Mouse (Mus musculus) inflammation-experienced regulatory T-cells, adult 6 months (primary cell): ENCODE measurements around the gene Rabggta. TPM values are rescaled to one million over a fixed set of nuclear protein-coding genes. Genes with fewer than 3 reads are reported as not detected.

Experiments used
- ATAC-seq: one replicate; pipeline ENCODE4 v1.8.0; 2017
- polyA plus RNA-seq, 3 experiments: library from polyadenylated mRNA; unstranded; fragments of 100-300 nt; shearing (Covaris generic); gene quantifications; one replicate each; pipeline ENCODE4 v1.2.1; 2017

Rabggta gene
- 10 to 100 TPM; 40.8 to 75.9 (median 62.1) TPM for polyA plus RNA-seq

- ATAC-seq = peak; percentile 60
Measured at GRCm38 (mm10) chr14:55721700-55722437, at the start of gene Rabggta. Gene Rabggta, minus strand, starts transcription at chr14:55722263.

GRCm38 (mm10) chr14:55769087-55769703 lies 47.1 kb upstream of the Rabggta start:
- no peak for ATAC-seq

GRCm38 (mm10) chr14:55768555-55768954 lies 46.5 kb upstream of the Rabggta start:
- no peak for ATAC-seq

GRCm38 (mm10) chr14:55767519-55768414 lies 45.7 kb upstream of the Rabggta start:
- ATAC-seq = peak; percentile 76

GRCm38 (mm10) chr14:55765696-55766095 lies 43.6 kb upstream of the Rabggta start, which contains the start of gene Ltb4r1:
Gene Ltb4r1, plus strand, starts transcription at chr14:55765962.
- no peak for ATAC-seq

GRCm38 (mm10) chr14:55763166-55763565 lies 41.1 kb upstream of the Rabggta start:
- no peak for ATAC-seq

GRCm38 (mm10) chr14:55762001-55762821 lies 40.1 kb upstream of the Rabggta start:
- no peak for ATAC-seq

GRCm38 (mm10) chr14:55761163-55761562 lies 39.1 kb upstream of the Rabggta start, which contains the start of gene Ltb4r2:
Gene Ltb4r2, plus strand, starts transcription at chr14:55761428.
- no peak for ATAC-seq

- ATAC-seq = peak; percentile 58
Measured at GRCm38 (mm10) chr14:55760156-55760555, 38.1 kb upstream of the Rabggta start.

- ATAC-seq = no peak
Measured at GRCm38 (mm10) chr14:55758363-55758784, 36.3 kb upstream of the Rabggta start, which contains the start of gene Cideb. Gene Cideb, minus strand, starts transcription at chr14:55758458.

GRCm38 (mm10) chr14:55757566-55757965 lies 35.5 kb upstream of the Rabggta start:
- no peak for ATAC-seq

- ATAC-seq = no peak
Measured at GRCm38 (mm10) chr14:55747051-55747847, 25.2 kb upstream of the Rabggta start.

- peak; percentile 4 for ATAC-seq
Measured at GRCm38 (mm10) chr14:55745861-55746237, 23.8 kb upstream of the Rabggta start.

- peak; percentile 65 for ATAC-seq
Measured at GRCm38 (mm10) chr14:55745180-55745860, 23.3 kb upstream of the Rabggta start, which contains the start of the genes Dhrs1 and Nop9. Gene Dhrs1, minus strand, starts transcription at chr14:55745690. Gene Nop9, plus strand, starts transcription at chr14:55745693.

GRCm38 (mm10) chr14:55743711-55744110 lies 21.6 kb upstream of the Rabggta start:
- ATAC-seq = peak; percentile 75

- no peak for ATAC-seq
Measured at GRCm38 (mm10) chr14:55737086-55737687, 15.1 kb upstream of the Rabggta start.

- ATAC-seq = no peak
Measured at GRCm38 (mm10) chr14:55735758-55736157, 13.7 kb upstream of the Rabggta start.

GRCm38 (mm10) chr14:55735334-55735733 lies 13.3 kb upstream of the Rabggta start:
- ATAC-seq = no peak

- ATAC-seq = no peak
Measured at GRCm38 (mm10) chr14:55734869-55735268, 12.8 kb upstream of the Rabggta start.

GRCm38 (mm10) chr14:55733889-55734288 lies 11.8 kb upstream of the Rabggta start:
- no peak for ATAC-seq
